Mouse (Mus musculus) testis, adult 2 months (tissue): ENCODE data around the gene Impdh2. TPM values are rescaled to one million over a fixed set of nuclear protein-coding genes. Genes with fewer than 3 reads are reported as not detected.
A peak's percentile ranks its signal among the peaks of the same experiment; 100 is the strongest.

Experiments
- H3K27ac ChIP-seq: fragments of 200-500 bp; 2 replicates; pipeline ENCODE4 v1.5.1; 2012; ENCODE audit warnings: low read depth, low read length; ENCODE audit not compliant: control insufficient read depth, insufficient read depth
- H3K27me3 ChIP-seq: fragments of 200-500 bp; 2 replicates; pipeline ENCODE4 v1.6.1; 2012; ENCODE audit warnings: mild to moderate bottlenecking, low read length, moderate library complexity; ENCODE audit not compliant: control insufficient read depth, insufficient read depth
- H3K36me3 ChIP-seq: fragments of 200-500 bp; 2 replicates; pipeline ENCODE4 v1.6.1; 2012; ENCODE audit warnings: mild to moderate bottlenecking, low read length; ENCODE audit not compliant: control insufficient read depth, insufficient read depth
- H3K4me1 ChIP-seq: fragments of 200-500 bp; 2 replicates; pipeline ENCODE4 v1.6.1; 2012; ENCODE audit warnings: low read length; ENCODE audit not compliant: control insufficient read depth, insufficient read depth
- H3K4me3 ChIP-seq: fragments of 200-500 bp; 2 replicates; pipeline ENCODE4 v1.5.1; 2012; ENCODE audit warnings: low read depth, mild to moderate bottlenecking, low read length, moderate library complexity, mixed read lengths; ENCODE audit not compliant: control insufficient read depth
- CTCF ChIP-seq: fragments of 200-500 bp; IDR thresholded peaks from 2 replicates; pipeline ENCODE4 v1.5.1; 2012; ENCODE audit warnings: low read depth, mild to moderate bottlenecking, inconsistent platforms, low read length, moderate library complexity; ENCODE audit not compliant: control insufficient read depth, insufficient read depth, insufficient replicate concordance
- POLR2A ChIP-seq: fragments of 200-500 bp; IDR thresholded peaks from 2 replicates; pipeline ENCODE4 v1.6.1; 2012; ENCODE audit warnings: low read depth, mild to moderate bottlenecking, inconsistent platforms, low read length, moderate library complexity; ENCODE audit not compliant: control insufficient read depth
- polyA plus RNA-seq: library from polyadenylated mRNA; depleted of rRNA; stranded (reverse); fragments of >200 nt; gene quantifications from 2 replicates; pipeline ENCODE4 v1.2.3, GENCODE M21; 2012; rRNA removed

Impdh2 gene
- polyA plus RNA-seq = 172 and 183 TPM in 2 replicates

DNA sequence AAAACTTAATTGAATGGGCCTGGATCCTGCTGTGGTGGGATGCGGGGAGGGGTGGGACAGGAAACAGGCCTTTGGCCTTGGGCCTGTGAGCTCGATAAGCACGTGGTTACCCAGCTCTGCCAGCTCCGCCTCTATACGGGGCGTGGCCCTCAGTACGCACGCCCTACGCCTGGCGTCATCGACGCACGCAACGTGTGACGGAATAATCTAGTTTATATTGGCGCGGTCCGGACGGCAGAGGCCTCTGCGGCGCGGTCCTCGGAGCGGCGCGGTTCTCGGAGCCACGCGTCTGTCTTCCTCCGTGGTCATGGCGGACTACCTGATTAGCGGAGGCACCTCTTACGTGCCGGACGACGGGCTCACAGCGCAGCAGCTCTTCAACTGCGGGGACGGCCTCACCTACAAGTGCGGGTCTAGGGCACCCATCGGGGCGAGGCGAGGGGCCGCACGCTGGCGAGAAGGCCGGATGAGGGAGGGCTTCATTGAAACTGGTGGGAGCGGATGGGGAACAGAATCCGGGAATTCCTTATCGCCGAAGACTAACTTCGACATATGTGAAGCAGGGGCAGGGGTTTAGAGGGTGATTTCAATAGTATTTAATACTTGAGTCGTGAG, at the start of gene Impdh2:
Gene Impdh2, plus strand, starts transcription at position 60 of the 615 bp plus-strand sequence.
- peaks cover 8% of the 10 kb centered on the region for H3K36me3 ChIP-seq

DNA sequence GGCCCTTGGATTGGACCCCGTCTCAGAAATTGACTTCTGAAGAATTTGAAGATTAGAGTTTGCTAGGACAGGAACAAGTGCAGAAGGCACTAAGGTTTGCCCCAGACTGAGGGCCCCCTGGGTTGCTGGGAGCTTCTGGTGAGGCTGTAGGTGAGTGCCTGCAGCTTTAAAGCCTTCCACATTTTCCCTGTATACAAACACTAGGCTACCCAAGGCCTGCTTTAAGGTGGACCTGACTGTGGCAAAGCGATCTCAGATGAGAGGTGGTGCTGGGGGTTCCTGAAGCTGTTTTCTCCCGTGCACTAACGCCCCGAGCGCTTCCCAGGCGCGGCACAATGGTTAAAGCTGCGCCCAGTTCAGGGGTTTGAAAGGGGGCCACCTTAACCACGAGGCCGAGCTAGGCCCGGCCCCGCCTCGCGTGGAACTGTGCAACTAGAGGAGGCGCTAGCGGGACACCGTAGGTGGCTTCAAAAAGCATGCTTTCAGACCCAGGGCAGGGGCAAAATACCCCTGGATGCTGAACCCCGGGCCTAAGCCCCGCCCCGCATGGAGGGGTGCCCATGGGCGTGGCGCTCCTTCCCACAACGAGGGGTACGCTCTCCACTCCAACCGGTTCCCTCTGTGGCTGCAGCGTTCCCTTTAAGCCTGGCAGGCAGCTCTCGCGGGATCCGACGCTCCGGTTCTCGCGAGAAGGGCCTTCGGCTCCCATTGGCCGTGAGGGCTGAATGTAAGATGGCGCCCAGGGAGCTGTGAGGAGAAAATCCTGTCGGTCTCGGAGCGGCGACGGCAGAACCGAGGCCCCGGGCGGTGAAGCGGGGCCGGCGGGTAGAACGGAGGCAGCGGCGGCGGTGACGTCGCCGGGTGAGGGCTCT, 43.5 kb upstream of the Impdh2 start, which contains the start of gene Qrich1:
Gene Qrich1, plus strand, starts transcription at position 427 of the 872 bp plus-strand sequence.
- no peaks in the 10 kb centered on the region for H3K27me3 ChIP-seq
- H3K27ac ChIP-seq = peak within 1 kb of the TSS; percentile 99
- H3K4me3 ChIP-seq = peak within 1 kb of the TSS; percentile 97
- peaks cover 6% of the 10 kb centered on the region for H3K4me1 ChIP-seq
- peak; percentile 90 for TF ChIP-seq POLR2A
- TF ChIP-seq CTCF = no peak
- H3K36me3 ChIP-seq = peaks cover 6% of the 10 kb centered on the region

More for the DNA sequence above, at the start of gene Impdh2:
- Histone ChIP-seq H3K4me1 (no peaks in the 10 kb centered on the region), H3K27ac (peak within 1 kb of the TSS; percentile 96), H3K4me3 (peak within 1 kb of the TSS; percentile 96), H3K27me3 (no peaks in the 10 kb centered on the region)
- TF ChIP-seq CTCF (peak; percentile 31; the same call in 1 of the 2 replicates), POLR2A (peak; percentile 92)

DNA sequence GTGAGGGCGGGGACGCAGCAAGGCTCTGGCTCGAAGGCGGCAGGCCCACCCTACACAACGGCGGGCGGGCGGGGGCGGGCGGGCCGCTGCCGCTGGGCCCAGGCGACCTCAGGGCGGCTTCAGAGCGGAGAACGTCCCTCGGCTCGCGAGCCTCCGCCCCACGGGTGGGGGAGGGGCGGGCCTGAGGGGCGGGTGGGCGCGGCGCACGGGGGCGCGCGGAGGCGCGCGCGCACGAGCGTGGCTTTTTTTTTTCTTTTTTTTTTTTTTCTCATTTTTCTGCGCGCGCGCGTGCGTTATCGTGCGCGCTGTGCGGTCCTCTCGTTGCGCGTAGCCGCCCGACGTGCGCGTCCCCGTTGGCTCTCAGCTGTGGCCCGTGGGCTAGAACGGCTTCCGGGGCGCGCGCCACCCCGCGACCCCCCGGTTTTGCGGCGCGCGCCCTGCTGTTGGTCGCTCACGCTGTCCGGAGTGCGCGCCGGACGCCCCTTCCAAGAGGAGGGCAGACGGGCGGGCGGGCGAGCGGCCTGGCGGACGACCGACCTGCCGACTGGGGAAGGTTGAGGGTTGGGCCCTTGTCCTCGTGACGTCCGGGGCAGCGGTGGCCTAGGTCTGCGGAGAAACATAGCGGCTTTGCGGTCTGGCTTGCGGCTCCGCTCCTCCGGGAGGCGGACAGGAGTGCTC, 42.7 kb upstream of the Impdh2 start:
- peaks cover 6% of the 10 kb centered on the region for H3K36me3 ChIP-seq
- peak overlapping the region; percentile 97 for H3K4me3 ChIP-seq
- TF ChIP-seq CTCF = no peak
- peak; percentile 41 for TF ChIP-seq POLR2A
- H3K4me1 ChIP-seq = peaks cover 6% of the 10 kb centered on the region
- H3K27me3 ChIP-seq = no peaks in the 10 kb centered on the region
- H3K27ac ChIP-seq = peak overlapping the region; percentile 99

GRCm38 (mm10) chr9:108517931-108518332, 42.2 kb upstream of the Impdh2 start:
- no peaks in the 10 kb centered on the region for H3K27me3 ChIP-seq
- peaks cover 6% of the 10 kb centered on the region for H3K4me1 ChIP-seq
- no peak; the same call in 1 of the 2 replicates for TF ChIP-seq POLR2A
- no peak for TF ChIP-seq CTCF
- H3K36me3 ChIP-seq = peaks cover 6% of the 10 kb centered on the region
- H3K4me3 ChIP-seq = peak overlapping the region; percentile 88
- H3K27ac ChIP-seq = peak overlapping the region; percentile 94

DNA sequence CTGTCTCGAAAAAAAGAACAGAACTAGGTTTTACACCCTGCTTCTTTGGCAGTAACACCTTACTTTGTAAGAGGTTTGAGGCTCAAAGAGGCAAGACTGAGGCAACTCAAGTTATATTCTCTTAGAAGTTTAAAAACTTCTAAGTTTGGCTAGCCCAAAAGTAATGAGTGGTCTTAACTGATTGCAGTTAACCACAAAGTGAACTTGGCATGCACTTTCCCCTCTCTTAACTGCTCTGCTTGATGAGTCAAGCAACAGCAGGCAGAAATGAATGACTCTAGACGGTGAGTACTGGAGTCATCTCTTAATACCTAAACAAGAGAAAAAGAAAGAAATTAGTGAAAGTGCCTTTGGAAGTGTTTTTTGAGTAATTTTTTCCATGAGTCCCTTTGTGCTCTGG, 38.5 kb upstream of the Impdh2 start:
- H3K27me3 ChIP-seq = no peaks in the 10 kb centered on the region
- H3K4me3 ChIP-seq = no peak overlapping the region
- H3K27ac ChIP-seq = no peak overlapping the region
- TF ChIP-seq CTCF (no peak), POLR2A (no peak)
- no peaks in the 10 kb centered on the region; the same call in 1 of the 2 replicates for H3K4me1 ChIP-seq
- H3K36me3 ChIP-seq = no peaks in the 10 kb centered on the region

- no peaks in the 10 kb centered on the region for H3K36me3 ChIP-seq
- no peaks in the 10 kb centered on the region; the same call in 1 of the 2 replicates for H3K4me1 ChIP-seq
- no peak overlapping the region for H3K27ac ChIP-seq
- H3K4me3 ChIP-seq = no peak overlapping the region
- TF ChIP-seq POLR2A = no peak
- no peak for TF ChIP-seq CTCF
- no peaks in the 10 kb centered on the region for H3K27me3 ChIP-seq
Measured at GRCm38 (mm10) chr9:108523341-108523740, 36.7 kb upstream of the Impdh2 start.
